Mouse (Mus musculus) liver, postnatal 0 days (tissue): ENCODE measurements at regions not wholly inside any gene's neighbourhood (a gene's known extent, or its start where the extent isn't known, plus 50 kb on each side); places are given as distances from the start of the nearest gene placed in this dataset.

ENCODE experiments used
- CTCF ChIP-seq: sonication (generic); IDR thresholded peaks from 2 replicates; pipeline ENCODE4 v1.5.1; 2016; ENCODE audit warnings: antibody characterized with exemption, low read depth
- EP300 ChIP-seq: IDR thresholded peaks from 2 replicates; pipeline ENCODE4 v1.6.1; 2016; ENCODE audit warnings: antibody characterized with exemption, low read depth, mild to moderate bottlenecking

DNA sequence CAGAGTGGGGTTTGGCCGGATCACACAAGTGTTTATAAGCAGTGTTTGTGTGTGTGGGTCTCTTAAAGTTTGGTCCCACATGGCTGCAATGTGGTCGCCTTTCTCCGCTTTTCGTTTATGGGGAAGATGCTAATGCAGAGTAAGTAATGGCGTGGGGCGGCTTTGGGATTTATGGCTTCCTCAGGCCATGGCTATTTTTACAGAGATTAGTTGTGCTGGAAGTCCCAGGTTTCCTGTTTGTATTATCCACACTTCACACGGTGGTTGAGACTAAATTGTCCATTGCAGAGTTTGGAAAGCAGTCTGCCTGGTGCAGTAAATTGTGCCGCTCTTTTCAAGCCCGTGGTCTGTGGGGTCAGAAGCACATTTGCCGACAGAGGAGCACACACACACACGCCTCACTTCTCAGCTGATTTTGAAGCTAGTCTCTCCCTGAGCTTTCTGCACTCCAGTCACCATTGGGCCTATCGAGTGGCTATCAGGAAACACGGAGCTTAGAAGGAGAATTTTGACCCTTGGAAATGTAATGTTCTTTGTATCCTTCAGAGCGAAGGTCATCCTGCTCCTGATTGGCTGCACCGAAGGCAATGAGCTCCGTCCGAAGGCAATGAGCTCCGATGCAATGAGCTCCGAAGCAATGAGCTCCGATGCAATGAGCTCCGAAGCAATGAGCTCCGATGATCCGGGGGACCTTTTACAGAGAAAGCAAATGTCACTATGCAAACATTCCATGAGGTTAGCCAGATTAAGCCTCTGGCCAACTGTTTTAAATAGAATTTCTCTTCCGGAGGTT lies 142.9 kb upstream of the Dkk2 start:
- TF ChIP-seq EP300 (no peak), CTCF (no peak)
